Mouse (Mus musculus) monocyte, adult 5-6 weeks (primary cell): ENCODE results near the gene Tada2a. TPM values are rescaled to one million over a fixed set of nuclear protein-coding genes. Genes with fewer than 3 reads are reported as not detected.

Experiments used
- ATAC-seq: fragments of 153-309, 156-312 bp; replicated peaks from 2 replicates; pipeline ENCODE4 v1.8.0; 2017; ENCODE audit warnings: mild to moderate bottlenecking; ENCODE audit not compliant: low TSS enrichment, insufficient number of reproducible peaks, severe bottlenecking, poor library complexity, low FRiP score
- total RNA-seq: library from RNA; stranded (forward); fragments of 200-1000, 200-491, 200-594 nt; gene quantifications from 3 replicates; pipeline ENCODE4 v1.2.3, GENCODE M21; 2017

The Tada2a gene
- total RNA-seq, 1 experiment from 2014 or later: 7.2 TPM

DNA sequence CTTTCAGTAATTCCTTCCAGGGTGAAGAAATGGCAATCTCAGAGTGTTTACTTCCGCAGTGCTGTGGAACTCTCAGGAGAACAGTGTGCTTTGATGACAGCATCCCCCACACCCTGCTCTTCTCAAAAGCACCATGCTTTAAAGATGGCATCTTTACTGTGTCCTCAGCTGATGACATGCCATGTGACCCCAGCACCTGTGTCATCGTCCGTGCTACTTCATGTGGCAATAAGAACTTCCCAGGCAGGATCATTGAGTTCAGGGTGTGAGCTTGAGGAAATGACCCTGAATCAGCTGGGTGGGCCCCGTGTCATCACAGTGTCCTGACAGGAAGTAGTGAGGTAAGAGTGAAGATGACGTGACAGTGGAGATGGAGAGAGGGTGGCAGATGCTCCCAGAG is 96.8 kb downstream of the Tada2a start:
- ATAC-seq: no peak

- ATAC-seq: no peak
These were observed 97.4 kb downstream of the Tada2a start for GRCm38 (mm10) chr11:84031971-84032370.

Other genes starting within 250 kb of the Tada2a start
- gene Ddx52, start 187.5 kb downstream of the Tada2a start, total RNA-seq: 69.7 to 99.0 TPM (median 93.0 TPM) in 3 replicates
- gene Synrg, start 165.2 kb downstream of the Tada2a start, total RNA-seq: 18.2 to 41.1 TPM (median 27.7 TPM) in 3 replicates
- 0.76 to 1.6 TPM in 2 of 3 replicates, not detected in the other for gene Dusp14, start 60.3 kb downstream of the Tada2a start, total RNA-seq
- gene Acaca, start 72 bp upstream of the Tada2a start, total RNA-seq: 14.3 to 40.4 TPM (median 28.7 TPM) in 3 replicates
- not detected in 3 replicates for gene Gm11437, start 37.9 kb upstream of the Tada2a start, total RNA-seq